Mouse (Mus musculus): ENCODE measurements around the gene Ush1g.

GRCm38 (mm10) chr11:115274178-115274577 lies 47.7 kb downstream of the Ush1g start:
- TF ChIP-seq CTCF (IDR thresholded peaks at IDR 0.05) (no peak), EP300 (IDR thresholded peaks at IDR 0.05) (no peak)

Data from lung, postnatal 0 days (tissue).